Mouse (Mus musculus): ENCODE results near the gene Wwox. TPM values are rescaled to one million over a fixed set of nuclear protein-coding genes. Genes with fewer than 3 reads are reported as not detected.
A peak's percentile ranks its signal among the peaks of the same experiment; 100 is the strongest.

Gene Wwox
- polyA plus RNA-seq, 1 experiment from 2014 or later: 12.9 TPM

DNA sequence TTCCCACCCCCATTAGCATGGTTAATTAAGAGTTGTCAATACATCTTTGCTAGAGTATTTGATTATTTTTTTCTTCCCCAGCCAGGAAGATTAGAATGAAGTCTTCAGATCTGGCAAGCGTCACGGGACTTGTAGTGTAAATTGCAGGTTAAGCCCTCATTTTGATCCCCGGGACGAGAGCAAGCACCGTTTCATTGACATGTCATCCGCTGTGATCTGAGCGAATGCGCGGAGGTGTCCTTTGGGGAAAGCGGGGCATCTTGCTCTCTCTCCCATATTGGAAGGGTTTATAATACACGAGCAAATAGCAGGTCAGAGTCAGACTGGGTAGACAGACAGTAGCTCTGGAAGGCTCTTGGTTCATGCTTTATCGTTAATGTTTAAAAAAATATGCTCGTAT is 123.0 kb downstream of the Wwox start:
- H3K9ac ChIP-seq (replicated peaks; ENCODE audit: low read length): no peak overlapping the region
- H3K4me3 ChIP-seq (replicated peaks; ENCODE audit: low read depth, low read length): no peak overlapping the region
- DNase-seq (peak; percentile 60), ATAC-seq (ENCODE audit: low FRiP score, low TSS enrichment) (no peak)
- no peak overlapping the region for H3K27ac ChIP-seq (replicated peaks; ENCODE audit: low read depth, low read length)
- WGBS: 46% methylated on average over 13 of the region's 13 CpGs
- peaks cover 9% of the 10 kb centered on the region; the same call in 1 of the 2 replicates for H3K4me1 ChIP-seq (ENCODE audit: control insufficient read depth, insufficient read depth, low read length)
- H3K9me3 ChIP-seq (ENCODE audit: control insufficient read depth, low read length): no peaks in the 10 kb centered on the region
- no peaks in the 10 kb centered on the region for H3K36me3 ChIP-seq (ENCODE audit: control insufficient read depth, insufficient read depth, low read length)
- no peaks in the 10 kb centered on the region for H3K27me3 ChIP-seq (ENCODE audit: control insufficient read depth, insufficient read depth, low read length)
- H3K4me2 ChIP-seq (ENCODE audit: low read length): no peak overlapping the region

DNA sequence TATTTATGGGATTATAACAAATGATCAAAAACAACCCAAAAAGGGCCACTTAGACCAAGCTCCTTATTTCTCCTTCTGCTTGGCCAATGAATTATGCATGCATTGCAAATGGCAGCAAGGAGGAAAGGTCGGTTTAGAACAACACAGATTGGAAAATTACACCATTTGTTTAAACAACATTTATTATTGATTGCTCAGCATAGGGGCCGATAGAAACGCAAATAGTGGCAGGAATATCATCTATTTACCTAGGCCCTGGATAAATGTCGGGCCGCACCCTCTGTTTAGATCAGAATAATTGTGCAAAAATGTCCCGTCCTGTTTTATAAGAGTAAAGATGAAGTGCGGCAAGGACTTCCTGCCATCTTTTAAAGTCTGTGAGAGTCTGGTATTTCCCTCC is 123.9 kb downstream of the Wwox start:
- Histone ChIP-seq H3K9me3 (ENCODE audit: control insufficient read depth, low read length) (no peaks in the 10 kb centered on the region), H3K4me3 (replicated peaks; ENCODE audit: low read depth, low read length) (no peak overlapping the region), H3K27me3 (ENCODE audit: control insufficient read depth, insufficient read depth, low read length) (no peaks in the 10 kb centered on the region), H3K9ac (replicated peaks; ENCODE audit: low read length) (no peak overlapping the region), H3K27ac (replicated peaks; ENCODE audit: low read depth, low read length) (no peak overlapping the region), H3K4me2 (ENCODE audit: low read length) (no peak overlapping the region), H3K36me3 (ENCODE audit: control insufficient read depth, insufficient read depth, low read length) (no peaks in the 10 kb centered on the region), H3K4me1 (ENCODE audit: control insufficient read depth, insufficient read depth, low read length) (peaks cover 9% of the 10 kb centered on the region; the same call in 1 of the 2 replicates)
- 85% methylated on average over 7 of the region's 7 CpGs for WGBS
- ATAC-seq (ENCODE audit: low FRiP score, low TSS enrichment) (no peak), DNase-seq (no peak)

DNA sequence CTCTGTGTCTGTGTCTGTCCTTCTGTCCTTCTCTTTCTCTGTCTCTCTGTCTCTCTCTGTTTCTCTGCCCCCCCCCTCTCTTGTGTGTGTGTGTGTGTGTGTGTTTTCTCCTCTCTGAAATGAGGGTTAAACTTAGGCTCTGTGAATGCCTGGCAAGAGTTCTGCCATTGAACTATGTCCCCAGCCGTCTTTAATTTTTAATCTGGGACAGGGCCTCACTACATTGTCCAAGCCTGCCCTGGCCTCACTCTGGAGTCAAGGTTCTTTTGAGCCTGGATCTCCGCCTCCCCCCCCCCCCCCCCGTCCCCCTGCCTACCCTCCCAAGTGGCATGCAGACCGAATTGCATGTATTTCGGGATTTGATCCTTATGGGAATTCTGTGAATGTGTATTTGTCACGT is 124.6 kb downstream of the Wwox start:
- Histone ChIP-seq H3K4me3 (replicated peaks; ENCODE audit: low read depth, low read length) (no peak overlapping the region), H3K4me2 (ENCODE audit: low read length) (no peak overlapping the region), H3K36me3 (ENCODE audit: control insufficient read depth, insufficient read depth, low read length) (no peaks in the 10 kb centered on the region), H3K27ac (replicated peaks; ENCODE audit: low read depth, low read length) (no peak overlapping the region), H3K4me1 (ENCODE audit: control insufficient read depth, insufficient read depth, low read length) (peaks cover 9% of the 10 kb centered on the region; the same call in 1 of the 2 replicates), H3K9me3 (ENCODE audit: control insufficient read depth, low read length) (no peaks in the 10 kb centered on the region), H3K9ac (replicated peaks; ENCODE audit: low read length) (no peak overlapping the region), H3K27me3 (ENCODE audit: control insufficient read depth, insufficient read depth, low read length) (no peaks in the 10 kb centered on the region)
- WGBS: 36% methylated on average over 5 of the region's 6 CpGs
- no peak for ATAC-seq (ENCODE audit: low FRiP score, low TSS enrichment)
- DNase-seq: no peak

DNA sequence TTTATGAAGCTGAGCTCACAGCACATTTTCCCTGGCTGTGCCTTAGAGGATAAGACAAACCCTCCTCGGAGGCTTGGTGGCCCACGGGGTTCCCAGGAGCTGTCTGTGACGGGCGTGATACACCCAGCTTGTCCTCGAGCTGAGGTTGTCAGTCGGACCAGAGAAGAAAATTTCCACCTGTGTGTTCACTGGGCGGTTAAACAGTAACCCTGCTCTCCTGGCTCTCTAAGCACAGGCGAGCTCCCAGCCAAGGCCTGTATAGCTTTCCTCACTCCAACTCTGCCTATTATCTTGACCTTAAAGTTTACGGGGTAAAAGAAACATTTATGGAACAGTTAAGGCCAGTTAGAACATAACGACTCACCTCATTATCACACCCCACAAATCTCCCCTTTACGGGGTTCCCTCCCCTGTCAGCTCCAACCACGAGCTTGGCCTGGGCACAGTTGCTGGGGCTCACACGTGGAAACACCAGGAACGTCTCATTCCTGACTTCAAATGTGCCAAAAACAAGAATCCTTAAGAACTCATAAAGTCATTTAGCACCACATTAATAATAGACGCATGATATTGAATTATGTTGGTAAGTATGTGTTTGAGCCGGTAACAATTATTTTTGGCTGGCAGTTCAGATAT is 129.2 kb downstream of the Wwox start:
- 92% methylated on average over 16 of the region's 16 CpGs for WGBS
- no peak overlapping the region for H3K9ac ChIP-seq (replicated peaks; ENCODE audit: low read length)
- no peak for DNase-seq
- no peaks in the 10 kb centered on the region for H3K27me3 ChIP-seq (ENCODE audit: control insufficient read depth, insufficient read depth, low read length)
- no peaks in the 10 kb centered on the region for H3K36me3 ChIP-seq (ENCODE audit: control insufficient read depth, insufficient read depth, low read length)
- H3K4me1 ChIP-seq (ENCODE audit: control insufficient read depth, insufficient read depth, low read length): no peaks in the 10 kb centered on the region
- no peak overlapping the region for H3K4me3 ChIP-seq (replicated peaks; ENCODE audit: low read depth, low read length)
- no peak overlapping the region for H3K27ac ChIP-seq (replicated peaks; ENCODE audit: low read depth, low read length)
- no peak for ATAC-seq (ENCODE audit: low FRiP score, low TSS enrichment)
- no peak overlapping the region for H3K4me2 ChIP-seq (ENCODE audit: low read length)
- H3K9me3 ChIP-seq (ENCODE audit: control insufficient read depth, low read length): no peaks in the 10 kb centered on the region

DNA sequence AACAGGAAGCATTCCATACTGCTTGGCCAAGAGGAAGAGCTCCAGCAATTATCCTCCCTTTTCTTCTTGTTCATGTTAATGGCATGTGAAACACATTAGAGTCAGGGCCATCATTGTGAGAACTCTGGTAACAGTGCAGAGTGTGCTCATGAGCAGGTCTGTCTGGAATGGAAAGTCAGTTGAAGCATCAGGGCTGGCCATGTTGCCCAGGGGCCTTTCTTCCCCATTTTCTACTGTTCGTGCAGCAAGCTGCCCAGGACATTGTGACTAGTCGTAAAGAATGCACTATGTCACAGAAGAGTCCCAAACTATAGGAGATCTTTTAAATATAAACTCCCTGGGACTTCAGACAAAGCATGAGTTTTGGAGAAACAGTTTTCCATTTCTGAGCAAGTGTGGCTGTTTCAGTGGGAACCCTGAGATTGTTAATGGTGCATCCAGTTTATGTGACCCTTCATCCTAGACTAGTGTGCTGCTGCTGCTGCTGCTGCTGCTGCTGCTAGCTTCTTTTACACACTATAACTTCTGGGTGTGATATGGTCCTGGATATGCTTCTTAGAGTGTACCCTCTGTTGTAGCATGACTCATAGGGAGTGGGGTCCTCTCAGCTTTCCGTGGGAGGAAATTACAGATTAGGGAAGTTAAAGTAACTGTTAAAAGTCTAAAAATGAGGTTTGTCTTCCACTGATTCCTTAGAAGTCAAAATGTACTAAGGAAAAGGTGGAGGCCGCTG is 133.7 kb downstream of the Wwox start:
- no peak for ATAC-seq (ENCODE audit: low FRiP score, low TSS enrichment)
- no peaks in the 10 kb centered on the region for H3K4me1 ChIP-seq (ENCODE audit: control insufficient read depth, insufficient read depth, low read length)
- no peak overlapping the region for H3K4me2 ChIP-seq (ENCODE audit: low read length)
- H3K9me3 ChIP-seq (ENCODE audit: control insufficient read depth, low read length): no peaks in the 10 kb centered on the region
- no peak overlapping the region for H3K4me3 ChIP-seq (replicated peaks; ENCODE audit: low read depth, low read length)
- DNase-seq: no peak
- no peaks in the 10 kb centered on the region for H3K27me3 ChIP-seq (ENCODE audit: control insufficient read depth, insufficient read depth, low read length)
- WGBS: 87% methylated on average over 4 of the region's 4 CpGs
- H3K36me3 ChIP-seq (ENCODE audit: control insufficient read depth, insufficient read depth, low read length): no peaks in the 10 kb centered on the region
- no peak overlapping the region for H3K27ac ChIP-seq (replicated peaks; ENCODE audit: low read depth, low read length)
- H3K9ac ChIP-seq (replicated peaks; ENCODE audit: low read length): no peak overlapping the region

DNA sequence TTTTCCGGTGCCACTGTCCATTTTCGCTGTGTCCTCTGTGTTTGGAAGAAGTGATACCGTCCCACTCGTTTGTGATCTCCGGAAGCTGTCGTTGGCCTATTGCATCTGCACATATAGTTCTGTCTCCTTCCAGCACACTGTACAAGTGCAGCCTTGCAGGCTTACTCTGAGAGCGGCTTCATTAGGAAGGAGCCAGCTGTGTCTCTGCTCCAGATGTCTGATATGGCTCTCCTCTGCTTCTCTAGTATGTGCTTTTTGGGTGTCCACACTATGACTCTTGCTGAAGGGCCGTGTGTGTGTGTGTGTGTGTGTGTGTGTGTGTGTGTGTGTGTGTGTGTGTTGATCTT is 134.3 kb downstream of the Wwox start:
- Histone ChIP-seq H3K4me1 (ENCODE audit: control insufficient read depth, insufficient read depth, low read length) (no peaks in the 10 kb centered on the region), H3K9me3 (ENCODE audit: control insufficient read depth, low read length) (no peaks in the 10 kb centered on the region), H3K27ac (replicated peaks; ENCODE audit: low read depth, low read length) (no peak overlapping the region), H3K9ac (replicated peaks; ENCODE audit: low read length) (no peak overlapping the region), H3K27me3 (ENCODE audit: control insufficient read depth, insufficient read depth, low read length) (no peaks in the 10 kb centered on the region), H3K36me3 (ENCODE audit: control insufficient read depth, insufficient read depth, low read length) (no peaks in the 10 kb centered on the region), H3K4me2 (ENCODE audit: low read length) (no peak overlapping the region), H3K4me3 (replicated peaks; ENCODE audit: low read depth, low read length) (no peak overlapping the region)
- DNase-seq (no peak), ATAC-seq (ENCODE audit: low FRiP score, low TSS enrichment) (no peak)
- 90% methylated on average over 8 of the region's 8 CpGs for WGBS

DNA sequence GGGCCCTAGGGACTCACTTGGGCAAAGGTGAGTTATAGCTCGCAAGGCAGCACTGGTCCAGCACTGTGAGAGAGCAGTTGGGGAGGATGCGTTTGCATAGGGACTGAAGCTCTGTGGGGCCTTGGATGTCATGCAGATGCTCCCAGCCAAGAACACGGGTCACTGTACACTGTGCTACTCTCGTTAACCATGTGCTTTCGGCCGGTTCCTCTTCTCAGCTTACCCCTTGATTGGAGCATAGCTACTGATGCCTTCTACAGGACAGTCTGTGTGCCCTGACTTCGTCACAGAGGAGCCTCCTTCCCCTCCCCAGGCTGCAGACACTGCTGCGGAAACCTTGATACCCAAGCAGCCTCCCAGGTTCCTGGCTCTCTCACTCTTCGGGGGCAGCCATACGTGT is 139.8 kb downstream of the Wwox start:
- no peak overlapping the region for H3K9ac ChIP-seq (replicated peaks; ENCODE audit: low read length)
- no peaks in the 10 kb centered on the region for H3K4me1 ChIP-seq (ENCODE audit: control insufficient read depth, insufficient read depth, low read length)
- WGBS: 82% methylated on average over 10 of the region's 10 CpGs
- no peak overlapping the region for H3K4me3 ChIP-seq (replicated peaks; ENCODE audit: low read depth, low read length)
- no peaks in the 10 kb centered on the region for H3K27me3 ChIP-seq (ENCODE audit: control insufficient read depth, insufficient read depth, low read length)
- no peaks in the 10 kb centered on the region for H3K9me3 ChIP-seq (ENCODE audit: control insufficient read depth, low read length)
- H3K36me3 ChIP-seq (ENCODE audit: control insufficient read depth, insufficient read depth, low read length): no peaks in the 10 kb centered on the region
- no peak overlapping the region for H3K27ac ChIP-seq (replicated peaks; ENCODE audit: low read depth, low read length)
- no peak overlapping the region for H3K4me2 ChIP-seq (ENCODE audit: low read length)
- DNase-seq (no peak), ATAC-seq (ENCODE audit: low FRiP score, low TSS enrichment) (no peak)

DNA sequence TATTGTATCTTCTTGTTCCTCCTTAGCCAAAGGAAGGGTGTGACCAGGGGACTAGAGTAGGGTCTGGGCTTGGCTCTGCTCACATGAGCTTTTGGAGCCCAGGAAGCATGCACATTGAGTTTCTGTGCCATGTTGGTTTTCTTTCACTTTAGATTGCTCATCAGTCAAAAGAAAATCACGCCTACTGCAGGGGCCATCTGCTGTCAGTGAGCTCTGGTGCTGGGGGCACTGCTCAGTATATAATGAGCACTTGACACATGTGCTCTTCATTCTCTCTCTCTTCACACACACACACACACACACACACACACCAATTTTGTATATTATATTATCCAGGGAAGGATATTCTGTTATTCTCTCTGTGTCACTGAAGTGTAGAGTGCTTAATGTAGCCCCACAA is 141.2 kb downstream of the Wwox start:
- DNase-seq: no peak
- WGBS: 64% methylated on average over 1 of the region's 1 CpGs
- Histone ChIP-seq H3K4me2 (ENCODE audit: low read length) (no peak overlapping the region), H3K4me3 (replicated peaks; ENCODE audit: low read depth, low read length) (no peak overlapping the region), H3K36me3 (ENCODE audit: control insufficient read depth, insufficient read depth, low read length) (no peaks in the 10 kb centered on the region), H3K27me3 (ENCODE audit: control insufficient read depth, insufficient read depth, low read length) (no peaks in the 10 kb centered on the region), H3K4me1 (ENCODE audit: control insufficient read depth, insufficient read depth, low read length) (no peaks in the 10 kb centered on the region), H3K9ac (replicated peaks; ENCODE audit: low read length) (no peak overlapping the region), H3K9me3 (ENCODE audit: control insufficient read depth, low read length) (no peaks in the 10 kb centered on the region), H3K27ac (replicated peaks; ENCODE audit: low read depth, low read length) (no peak overlapping the region)
- ATAC-seq (ENCODE audit: low FRiP score, low TSS enrichment): no peak

DNA sequence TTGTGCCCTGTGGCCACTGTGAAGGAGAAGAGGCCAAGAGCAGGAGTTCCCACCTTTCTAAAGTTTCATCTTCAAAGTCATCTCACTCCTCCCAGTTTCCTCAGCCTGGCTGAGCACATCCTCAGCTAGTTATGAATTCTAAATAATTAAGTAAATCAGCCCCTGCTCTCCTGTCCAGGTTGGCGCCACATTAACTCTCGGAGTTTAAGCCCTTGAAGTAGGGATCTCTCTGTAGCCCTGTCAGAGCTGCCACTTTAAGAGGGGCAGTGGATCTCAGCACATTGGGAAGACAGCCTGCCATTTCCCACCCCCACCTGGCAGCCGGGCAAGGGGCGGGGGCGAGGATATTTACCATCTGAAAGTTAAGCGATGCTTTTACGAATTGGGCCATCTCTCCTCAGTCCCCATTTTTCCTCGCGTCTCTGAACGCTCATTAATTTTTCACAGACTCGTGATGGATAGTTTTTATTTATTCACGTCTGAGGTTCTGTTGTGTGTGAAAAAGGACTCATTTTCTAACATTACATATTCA is 150.9 kb downstream of the Wwox start:
- H3K4me3 ChIP-seq (replicated peaks; ENCODE audit: low read depth, low read length): no peak overlapping the region
- no peak overlapping the region for H3K27ac ChIP-seq (replicated peaks; ENCODE audit: low read depth, low read length)
- H3K9me3 ChIP-seq (ENCODE audit: control insufficient read depth, low read length): no peaks in the 10 kb centered on the region
- no peaks in the 10 kb centered on the region for H3K36me3 ChIP-seq (ENCODE audit: control insufficient read depth, insufficient read depth, low read length)
- WGBS: 60% methylated on average over 12 of the region's 12 CpGs
- H3K4me2 ChIP-seq (ENCODE audit: low read length): no peak overlapping the region
- peaks cover 12% of the 10 kb centered on the region for H3K4me1 ChIP-seq (ENCODE audit: control insufficient read depth, insufficient read depth, low read length)
- no peak overlapping the region for H3K9ac ChIP-seq (replicated peaks; ENCODE audit: low read length)
- ATAC-seq (ENCODE audit: low FRiP score, low TSS enrichment): no peak
- H3K27me3 ChIP-seq (ENCODE audit: control insufficient read depth, insufficient read depth, low read length): no peaks in the 10 kb centered on the region
- no peak for DNase-seq
